Mouse (Mus musculus) left cerebral cortex, adult 6 months (tissue): ENCODE results near the gene Sirt6. TPM values are rescaled to one million over a fixed set of nuclear protein-coding genes. Genes with fewer than 3 reads are reported as not detected.

Source experiments
- long read RNA-seq, 2 experiments: library from polyadenylated mRNA; unstranded; transcript quantifications; one replicate each; pipeline ENCODE4 v2.0.0; 2019 to 2020
- polyA plus RNA-seq: library from polyadenylated mRNA; unstranded; fragments of <200 nt; fragmentation: Nextera tagmentation; gene quantifications from 2 replicates; pipeline ENCODE4 v1.2.3, GENCODE M21; 2021

Gene Sirt6
- polyA plus RNA-seq: 19.2 and 25.8 TPM in 2 replicates
- long read RNA-seq, experiment 1, transcript Sirt6-201 (8 exons, 1,891 nt): major isoform, 27 of 38 reads
- long read RNA-seq, experiment 1, partial matches to known transcripts: 6 of 38 reads
- long read RNA-seq, experiment 1, other reads (novel, unspliced or antisense): 5 of 38 reads
- long read RNA-seq, experiment 2, transcript Sirt6-201 (8 exons, 1,891 nt): major isoform, 7 of 34 reads
- long read RNA-seq, experiment 2, partial matches to known transcripts: 0 of 34 reads
- long read RNA-seq, experiment 2, other reads (novel, unspliced or antisense): 27 of 34 reads

DNA sequence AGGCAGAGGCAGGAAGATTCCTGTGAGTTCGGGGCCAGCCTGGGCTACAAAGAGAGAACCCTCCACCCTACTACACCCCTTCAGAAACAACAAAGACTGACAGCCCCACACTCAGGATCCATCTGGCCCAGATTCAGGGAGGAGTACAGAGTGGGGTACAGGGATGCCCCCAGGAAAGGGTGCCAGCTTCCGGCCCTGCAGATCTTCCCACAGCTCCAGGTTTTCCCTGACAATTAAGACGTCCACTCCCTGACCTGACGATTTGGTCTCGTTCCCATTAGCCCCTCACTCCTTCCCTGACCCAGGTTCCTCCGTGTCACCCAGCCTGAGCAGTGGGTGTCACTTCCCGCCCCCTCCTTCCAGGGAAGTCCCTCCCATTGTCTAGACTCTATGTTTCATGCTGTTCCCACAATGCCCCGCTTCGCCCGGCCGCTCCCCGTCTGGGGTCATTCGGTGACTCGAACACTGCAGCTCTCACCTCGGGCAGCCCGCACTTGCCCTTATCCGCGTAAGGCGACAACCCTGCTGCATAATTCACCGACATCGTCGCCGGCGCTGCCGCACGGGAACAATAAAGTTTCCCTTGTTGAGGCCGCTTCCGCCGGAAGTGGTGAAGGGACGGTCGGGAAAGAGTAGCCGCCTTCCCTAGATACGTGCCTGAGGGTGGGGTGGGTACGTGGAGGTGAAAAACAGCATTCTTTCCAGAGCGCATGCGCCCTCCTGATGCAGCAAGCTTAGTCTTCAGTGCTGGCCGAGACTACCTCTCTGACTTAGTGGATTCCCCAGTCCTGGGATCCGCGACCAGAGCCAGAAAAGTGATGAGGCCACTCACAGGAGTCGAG is at the start of gene Sirt6:
TSS of gene Sirt6 (minus strand) at position 804 of the 842 bp plus-strand sequence.

DNA sequence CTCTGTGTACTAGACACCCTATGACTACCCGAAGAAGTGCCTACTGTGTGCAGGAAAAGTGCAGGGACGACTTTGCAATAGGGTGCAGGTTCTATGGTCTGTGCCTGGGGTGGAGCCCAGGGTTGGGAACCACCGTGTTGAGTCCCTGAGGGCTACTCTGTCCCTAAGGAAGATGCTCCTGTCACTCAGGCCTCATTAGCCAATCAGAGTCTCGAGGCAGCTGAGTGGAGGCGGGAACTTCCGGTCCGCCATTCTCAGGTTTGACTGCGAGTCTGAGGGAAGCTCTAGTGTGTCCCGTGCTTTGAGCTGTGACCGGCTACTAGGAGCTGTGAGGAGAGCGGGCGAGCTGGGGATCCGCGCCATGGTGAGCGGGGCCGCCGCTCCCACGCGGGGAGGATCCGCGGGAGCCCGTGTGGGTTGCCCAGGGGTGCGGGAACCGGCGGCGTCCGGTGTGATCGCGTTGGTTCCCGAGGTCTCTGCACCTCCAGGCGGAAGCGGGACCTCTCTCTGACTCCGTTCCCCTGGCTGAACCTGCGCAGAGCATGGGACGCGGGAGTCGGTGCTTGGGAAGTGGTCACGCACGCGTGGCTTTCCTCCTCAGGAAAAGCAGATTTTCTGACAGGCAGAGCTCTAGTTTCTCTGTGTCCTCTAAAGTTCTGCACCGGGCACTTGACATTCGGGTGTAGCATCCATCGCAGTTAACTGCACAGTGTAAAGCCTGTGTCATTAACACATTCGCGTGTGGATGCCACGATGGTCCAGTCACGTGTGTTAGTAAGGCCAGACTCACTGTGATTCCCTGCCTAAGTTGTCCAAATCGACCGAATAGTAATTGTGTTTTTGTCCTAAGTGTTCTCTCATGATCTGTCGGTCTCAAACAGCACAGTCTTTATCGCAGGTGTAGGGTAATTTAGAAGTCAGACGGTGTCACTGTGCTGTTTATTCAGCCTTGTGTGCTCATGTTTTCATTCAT is 21.5 kb upstream of the Sirt6 start, which contains the start of gene Gm10778:
TSS of gene Gm10778 (plus strand) at position 257 of the 973 bp plus-strand sequence.

DNA sequence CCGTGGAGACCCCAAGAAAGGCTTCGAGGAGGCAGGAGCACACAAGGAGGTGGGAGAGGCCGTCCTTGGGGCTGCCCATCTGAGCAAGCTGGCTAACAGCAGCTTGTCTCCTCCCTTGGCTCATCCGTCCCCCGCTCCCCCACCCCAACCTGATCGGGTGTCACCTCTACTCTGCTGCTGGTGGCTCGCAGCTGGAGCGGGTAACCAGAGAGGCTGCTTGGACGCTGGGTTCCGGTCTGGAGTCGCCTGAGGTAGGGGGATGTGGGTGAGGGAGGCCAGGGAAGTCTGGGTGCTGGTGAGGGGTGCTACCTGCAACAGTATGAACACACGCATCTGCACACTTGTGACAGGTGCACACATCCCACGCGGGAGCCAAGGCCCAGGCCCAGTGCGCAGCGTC is 793 bp upstream of the Sirt6 start, which contains the start of gene Ankrd24:
TSS of gene Ankrd24 (plus strand) at position 151 of the 400 bp plus-strand sequence.

DNA sequence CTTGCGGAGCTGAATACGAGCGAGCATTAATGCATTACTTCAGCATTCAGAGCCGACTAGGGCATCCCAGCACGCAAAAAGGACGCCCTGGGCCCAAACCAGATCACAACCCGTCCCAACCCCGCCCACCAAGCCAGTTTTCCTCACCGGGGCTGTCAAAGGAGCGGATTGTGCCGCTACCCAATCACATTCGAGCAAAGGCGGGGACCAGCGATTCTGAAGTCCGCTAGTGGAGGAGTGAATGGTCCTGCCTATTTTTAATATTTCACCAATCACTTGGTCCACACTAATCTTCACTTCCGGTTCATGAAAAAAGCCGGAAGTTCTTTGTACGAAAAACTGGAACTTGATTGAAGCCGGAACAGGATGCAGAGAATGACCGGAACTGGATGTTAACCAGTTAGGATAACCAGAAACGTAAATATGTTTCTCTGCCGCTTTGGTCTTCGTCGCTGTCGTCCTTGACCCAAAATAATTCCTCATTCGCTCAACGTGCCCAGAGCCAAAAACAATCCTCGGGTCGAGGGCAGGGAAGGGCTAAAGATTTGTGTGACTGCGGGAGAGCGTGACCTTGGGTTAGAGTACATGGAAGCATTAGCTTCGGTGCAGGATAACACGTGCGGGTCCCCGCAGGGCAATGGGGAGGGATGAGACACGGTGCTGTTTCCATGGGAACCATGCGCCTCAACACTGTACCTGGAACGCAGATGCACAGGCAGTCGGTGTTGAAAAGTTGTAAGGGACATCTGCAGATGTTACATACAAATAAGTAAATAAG is 21.4 kb downstream of the Sirt6 start, which contains the start of gene BC025920:
TSS of gene BC025920 (plus strand) at position 297 of the 778 bp plus-strand sequence.

DNA sequence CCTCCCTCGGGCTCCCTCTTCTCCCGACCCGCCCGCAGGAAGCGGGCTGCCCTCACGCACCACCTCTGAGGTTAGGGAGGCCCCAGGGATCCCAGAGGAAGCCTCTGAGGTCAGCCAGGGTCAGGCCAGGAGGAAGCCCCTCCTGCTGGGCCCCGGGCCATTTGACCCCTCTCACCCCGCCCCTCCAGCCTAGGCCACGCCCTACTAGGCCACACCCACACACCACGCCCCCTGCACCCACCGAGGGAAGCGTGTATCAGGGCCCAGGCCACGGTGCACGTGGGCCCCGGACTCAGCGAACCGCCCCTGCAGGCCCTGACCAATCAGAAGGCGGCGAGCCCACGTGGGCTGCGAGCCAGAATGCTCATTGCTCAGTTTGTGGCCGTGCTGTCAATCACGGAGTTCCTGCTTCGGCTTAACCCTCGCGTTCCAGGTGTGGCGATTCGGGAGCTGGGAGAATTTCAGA is 26.8 kb downstream of the Sirt6 start, which contains the start of gene Tle6:
TSS of gene Tle6 (minus strand) at position 336 of the 466 bp plus-strand sequence.

DNA sequence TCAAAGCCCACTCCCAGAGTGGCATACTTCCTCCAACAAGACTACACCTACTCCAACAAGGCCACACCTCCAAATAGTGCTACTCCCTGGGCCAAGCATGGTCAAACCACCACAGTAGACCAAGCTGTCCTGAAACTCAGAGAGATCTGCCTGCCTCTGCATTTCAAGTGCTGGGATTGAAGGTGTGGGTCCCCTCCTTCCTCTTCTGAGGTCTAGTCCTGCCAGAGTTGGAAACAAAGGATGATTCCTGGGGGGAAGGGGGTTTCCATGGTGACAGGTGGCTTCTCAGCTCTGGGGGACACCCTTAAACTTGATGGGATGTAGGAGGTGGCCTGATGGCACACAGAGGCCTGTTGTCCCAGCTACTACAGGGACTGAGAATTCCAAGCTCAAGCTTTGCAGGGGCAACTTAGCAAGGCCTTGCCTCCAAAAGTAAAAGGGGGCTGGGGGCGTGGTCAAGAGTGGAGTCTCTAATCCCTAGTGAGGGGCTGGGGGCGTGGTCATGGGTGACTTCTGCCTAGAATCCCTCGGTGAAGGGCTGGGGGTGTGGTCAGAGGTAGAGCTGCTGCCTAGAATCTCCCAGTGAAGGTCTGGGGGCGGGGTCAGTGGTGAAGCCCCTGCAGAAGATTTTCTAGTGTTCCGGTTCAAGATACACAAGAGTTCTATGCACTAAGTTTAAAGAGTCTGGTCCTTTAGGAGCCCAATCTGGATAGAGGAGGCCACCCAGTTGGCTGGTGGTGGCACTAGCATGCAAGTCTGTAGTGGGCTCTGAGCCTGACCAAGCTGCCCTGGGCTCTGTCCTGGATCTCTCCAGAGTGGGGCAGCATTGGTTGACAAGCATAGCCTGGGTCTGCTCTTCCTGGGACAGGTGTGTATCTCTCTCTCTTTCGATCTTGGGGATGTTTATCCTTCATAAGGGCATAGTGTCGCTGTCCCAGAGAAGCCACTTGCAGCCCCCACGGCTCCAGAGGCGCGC is 53.2 kb downstream of the Sirt6 start, which contains the start of gene Tle2:
TSS of gene Tle2 (plus strand) at position 481 of the 976 bp plus-strand sequence.

Other genes with a start within 250 kb of the Sirt6 start
- gene Fzr1, start 249.3 kb downstream of the Sirt6 start, polyA plus RNA-seq: 50.1 and 52.0 TPM in 2 replicates
- 160 and 212 TPM in 2 replicates for gene Dohh, start 243.4 kb downstream of the Sirt6 start, polyA plus RNA-seq
- 2.5 and 3.2 TPM in 2 replicates for gene Gm48551, start 243.3 kb downstream of the Sirt6 start, polyA plus RNA-seq
- 0.80 and 2.4 TPM in 2 replicates for gene Gm48552, start 238.8 kb downstream of the Sirt6 start, polyA plus RNA-seq
- 1.6 and 2.1 TPM in 2 replicates for gene Smim24, start 234.7 kb downstream of the Sirt6 start, polyA plus RNA-seq
- gene Nfic, start 172.2 kb downstream of the Sirt6 start, polyA plus RNA-seq: 21.8 and 30.9 TPM in 2 replicates
- gene Celf5, start 145.1 kb downstream of the Sirt6 start, polyA plus RNA-seq: 38.3 and 133 TPM in 2 replicates
- 34.1 and 44.3 TPM in 2 replicates for gene Ncln, start 131.4 kb downstream of the Sirt6 start, polyA plus RNA-seq
- gene S1pr4, start 127.7 kb downstream of the Sirt6 start, polyA plus RNA-seq: 0.67 and 0.71 TPM in 2 replicates
- gene Gna15, start 103.6 kb downstream of the Sirt6 start, polyA plus RNA-seq: 2.4 and 4.3 TPM in 2 replicates
- gene Gna11, start 82.6 kb downstream of the Sirt6 start, polyA plus RNA-seq: 63.0 and 113 TPM in 2 replicates
- 171 and 487 TPM in 2 replicates for gene Aes, start 68.3 kb downstream of the Sirt6 start, polyA plus RNA-seq
- 5.1 and 7.2 TPM in 2 replicates for gene Tle2, start 53.2 kb downstream of the Sirt6 start, polyA plus RNA-seq
- 10.2 and 12.4 TPM in 2 replicates for gene Tle6, start 26.7 kb downstream of the Sirt6 start, polyA plus RNA-seq
- gene BC025920, start 21.5 kb downstream of the Sirt6 start, polyA plus RNA-seq: 0.35 and 0.51 TPM in 2 replicates
- gene Ankrd24, start 743 bp upstream of the Sirt6 start, polyA plus RNA-seq: 25.8 and 27.9 TPM in 2 replicates
- gene Gm10778, start 21.3 kb upstream of the Sirt6 start, polyA plus RNA-seq: 1.6 and 1.7 TPM in 2 replicates
- gene Zfp433, start 77.0 kb upstream of the Sirt6 start, polyA plus RNA-seq: 4.7 and 5.4 TPM in 2 replicates
- gene Gm3055, start 143.4 kb upstream of the Sirt6 start, polyA plus RNA-seq: 4.9 and 5.7 TPM in 2 replicates
- 0.90 and 0.92 TPM in 2 replicates for gene Gm4767, start 184.4 kb upstream of the Sirt6 start, polyA plus RNA-seq
- 3.2 and 4.0 TPM in 2 replicates for gene Gm32687, start 236.1 kb upstream of the Sirt6 start, polyA plus RNA-seq